In genomic region chr3:60797808-60798207, GRCm38 (mm10) we compare ENCODE assay signal across 8 mouse cellular contexts.
A peak's percentile ranks its signal among the peaks of the same experiment; 100 is the strongest.
DNase-seq lines count a peak whose midpoint lies in the region; ATAC-seq and TF ChIP-seq lines count a peak whose summit lies in the region.
"Had no signal": no experiment of that assay in that cellular context is flagged by ENCODE, and none has a peak within 500 bp of the region (broad histone marks: within the 10 kb centered on the region; RNA-seq: fewer than 3 reads in every experiment).

No protein-coding gene starts in this region.

- H3K27ac ChIP-seq in hindbrain, postnatal 0 days, result no peak overlapping the region
- H3K27ac ChIP-seq in hindbrain, embryonic 10.5 days, result no peak overlapping the region
- H3K27ac ChIP-seq: embryonic facial prominence, embryonic 12.5 days had no signal

- H3K4me3 ChIP-seq in hindbrain, postnatal 0 days (ENCODE audit: low read length), result no peak overlapping the region
- H3K4me3 ChIP-seq in hindbrain, embryonic 10.5 days, result no peak overlapping the region
- H3K4me3 ChIP-seq: embryonic facial prominence, embryonic 12.5 days had no signal

- no peaks in the 10 kb centered on the region for H3K9me3 ChIP-seq in hindbrain, postnatal 0 days (ENCODE audit: low read length)
- no peaks in the 10 kb centered on the region for H3K9me3 ChIP-seq in hindbrain, embryonic 10.5 days
- H3K9me3 ChIP-seq: embryonic facial prominence, embryonic 12.5 days had no signal

- TF ChIP-seq CTCF in hindbrain, postnatal 0 days (IDR thresholded peaks at IDR 0.05; ENCODE audit: low read depth), result no peak

- no peak for ATAC-seq in hindbrain, postnatal 0 days

- H3K9ac ChIP-seq in hindbrain, postnatal 0 days (replicated peaks; ENCODE audit: low read length), result no peak overlapping the region
- H3K9ac ChIP-seq: embryonic facial prominence, embryonic 12.5 days had no signal

- H3K36me3 ChIP-seq in hindbrain, postnatal 0 days (ENCODE audit: insufficient read depth, low read length), result no peaks in the 10 kb centered on the region
- no peaks in the 10 kb centered on the region for H3K36me3 ChIP-seq in hindbrain, embryonic 10.5 days
- H3K36me3 ChIP-seq: embryonic facial prominence, embryonic 12.5 days had no signal

- no peak overlapping the region for H3K4me2 ChIP-seq in hindbrain, postnatal 0 days (ENCODE audit: low read depth, low read length)
- H3K4me2 ChIP-seq: embryonic facial prominence, embryonic 12.5 days had no signal

- no peaks in the 10 kb centered on the region for H3K27me3 ChIP-seq in hindbrain, postnatal 0 days (ENCODE audit: insufficient read depth, low read length)
- H3K27me3 ChIP-seq in hindbrain, embryonic 10.5 days (ENCODE audit: insufficient read depth, poor library complexity, severe bottlenecking), result no peaks in the 10 kb centered on the region
- H3K27me3 ChIP-seq: embryonic facial prominence, embryonic 12.5 days had no signal

- DNase-seq in hindbrain, postnatal 0 days (ENCODE audit: low spot score), result peak; percentile 8
- no peak for DNase-seq in hindbrain, embryonic 10.5 days (ENCODE audit: low spot score)
- DNase-seq in brain, adult 2 months (ENCODE audit: low read depth, low spot score), result peak; percentile 56
- peak; percentile 49 to 64 for DNase-seq in heart, adult 9 months (ENCODE audit: low spot score in 2 of 2)
- peak; percentile 16 for DNase-seq in layer of hippocampus, adult 9-10 months (ENCODE audit: low spot score)
- no peak for DNase-seq in kidney, adult 8-10 months
- no peak for DNase-seq in embryo, embryonic 11 days

- no peaks in the 10 kb centered on the region for H3K4me1 ChIP-seq in hindbrain, postnatal 0 days (ENCODE audit: insufficient read depth, low read length)
- H3K4me1 ChIP-seq in hindbrain, embryonic 10.5 days (replicated peaks), result no peaks in the 10 kb centered on the region
- H3K4me1 ChIP-seq: embryonic facial prominence, embryonic 12.5 days had no signal

- 59% methylated on average over 6 of the region's 6 CpGs for WGBS in hindbrain, postnatal 0 days
- WGBS in hindbrain, embryonic 10.5 days, result 73% methylated on average over 6 of the region's 6 CpGs

Comparison
In these comparisons a context has a peak if more than half of its experiments do, and no peak if none do; other contexts are left out.
1. DNase-seq: peak in hindbrain, postnatal 0 days (single experiment), brain, adult 2 months (single experiment), heart, adult 9 months (2 of 2) and layer of hippocampus, adult 9-10 months (single experiment); none in hindbrain, embryonic 10.5 days (single experiment), kidney, adult 8-10 months (0 of 2) and embryo, embryonic 11 days (single experiment).